Mouse (Mus musculus) G1E (cell line): ENCODE results near the gene Lrrc8a. TPM values are rescaled to one million over a fixed set of nuclear protein-coding genes. Genes with fewer than 3 reads are reported as not detected.

Experiments
- ATAC-seq: 2 replicates; pipeline ENCODE4 v1.8.0; 2016; ENCODE audit warnings: mild to moderate bottlenecking; ENCODE audit not compliant: insufficient number of reproducible peaks, poor library complexity, low FRiP score, severe bottlenecking; ENCODE audit errors: extremely low read depth
- DNase-seq: peaks from one replicate; pipeline ENCODE4 v3.0.0; 2012; ENCODE audit warnings: low spot score
- H3K27me3 ChIP-seq: 2 replicates; pipeline ENCODE4 v1.6.1; 2012; ENCODE audit warnings: mild to moderate bottlenecking, low read length, inconsistent platforms; ENCODE audit not compliant: insufficient read depth
- H3K36me3 ChIP-seq: replicated peaks from 2 replicates; pipeline ENCODE3; 2012; ENCODE audit warnings: mild to moderate bottlenecking, inconsistent platforms
- H3K4me1 ChIP-seq: 2 replicates; pipeline ENCODE4 v1.6.1; 2012; ENCODE audit warnings: low read depth, low read length, inconsistent platforms, mixed read lengths; ENCODE audit not compliant: insufficient read depth
- H3K4me3 ChIP-seq: 2 replicates; pipeline ENCODE4 v1.5.1; 2012; ENCODE audit warnings: low read depth, mild to moderate bottlenecking, inconsistent platforms, low read length, moderate library complexity, mixed read lengths
- H3K9me3 ChIP-seq: replicated peaks from 2 replicates; pipeline ENCODE4 v1.6.1; 2012; ENCODE audit warnings: inconsistent platforms
- CTCF ChIP-seq: IDR thresholded peaks from 2 replicates; pipeline ENCODE4 v1.5.1; 2012; ENCODE audit warnings: low read depth, low read length, inconsistent platforms, mixed read lengths
- GATA1 ChIP-seq: IDR thresholded peaks from 2 replicates; pipeline ENCODE4 v1.6.1; 2012; ENCODE audit warnings: borderline replicate concordance, low read length, inconsistent platforms, mixed read lengths
- GATA2 ChIP-seq: IDR thresholded peaks from 2 replicates; pipeline ENCODE4 v1.6.1; 2012; ENCODE audit warnings: low read depth, low read length, inconsistent platforms, borderline replicate concordance
- polyA plus RNA-seq: library from polyadenylated mRNA; stranded (reverse); fragments of >175 nt; gene quantifications from 2 replicates; pipeline ENCODE4 v1.2.3, GENCODE M21; 2012
- total RNA-seq, 2 experiments: library from RNA; stranded (forward) in 1 of 2; stranded (reverse) in 1 of 2; fragments of 200-1000 nt in 1 of 2; fragments of >200 nt in 1 of 2; fragmentation: Nextera tagmentation in 1 of 2; gene quantifications; 2 replicates each; pipeline ENCODE4 v1.2.3; 2014 to 2017

The Lrrc8a gene
- total and polyA plus RNA-seq, 3 experiments: 5.0 to 22.4 (median 6.7) TPM

DNA sequence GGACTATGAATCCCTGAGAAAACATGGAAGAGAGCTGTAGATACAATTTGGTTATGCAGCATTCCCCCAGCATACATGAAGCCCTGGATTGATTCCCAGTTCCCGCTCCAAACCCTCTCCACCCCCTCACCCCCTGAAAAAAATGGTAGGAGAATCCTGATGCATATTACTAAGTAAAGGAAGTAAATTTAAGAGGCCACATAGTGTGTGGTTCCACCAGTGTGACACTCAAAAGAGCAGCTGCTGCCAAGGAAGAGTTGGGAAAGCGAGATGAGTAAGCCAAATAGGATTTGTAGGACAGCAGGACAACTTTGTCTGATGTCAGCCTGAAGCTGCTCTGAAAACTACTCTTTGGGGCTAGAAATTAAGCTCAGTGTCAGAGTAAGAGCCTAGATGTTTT is 74.0 kb downstream of the Lrrc8a start:
- DNase-seq (no peak), ATAC-seq (no peak)
- no peak overlapping the region for H3K4me3 ChIP-seq
- H3K36me3 ChIP-seq: peaks cover 98% of the 10 kb centered on the region
- TF ChIP-seq GATA1: no peak
- no peak for TF ChIP-seq GATA2
- TF ChIP-seq CTCF: no peak
- H3K4me1 ChIP-seq: peaks cover 10% of the 10 kb centered on the region
- H3K27me3 ChIP-seq: no peaks in the 10 kb centered on the region
- no peaks in the 10 kb centered on the region for H3K9me3 ChIP-seq

Other genes starting within 250 kb of the Lrrc8a start
- gene Wdr34, start 188.8 kb upstream of the Lrrc8a start, total RNA-seq (2014; fragmentation: Nextera tagmentation): 15.1 and 17.9 TPM in 2 replicates
- gene Wdr34, start 188.8 kb upstream of the Lrrc8a start, total RNA-seq (2017): 9.6 and 13.5 TPM in 2 replicates
- 35.5 and 38.4 TPM in 2 replicates for gene Wdr34, start 188.8 kb upstream of the Lrrc8a start, polyA plus RNA-seq
- 751 and 948 TPM in 2 replicates for gene Set, start 180.3 kb upstream of the Lrrc8a start, total RNA-seq (2014; fragmentation: Nextera tagmentation)
- 667 and 849 TPM in 2 replicates for gene Set, start 180.3 kb upstream of the Lrrc8a start, total RNA-seq (2017)
- gene Set, start 180.3 kb upstream of the Lrrc8a start, polyA plus RNA-seq: 806 and 885 TPM in 2 replicates
- 1.6 and 2.4 TPM in 2 replicates for gene Pkn3, start 160.0 kb upstream of the Lrrc8a start, total RNA-seq (2014; fragmentation: Nextera tagmentation)
- 4.5 and 5.9 TPM in 2 replicates for gene Pkn3, start 160.0 kb upstream of the Lrrc8a start, total RNA-seq (2017)
- 13.3 and 14.5 TPM in 2 replicates for gene Pkn3, start 160.0 kb upstream of the Lrrc8a start, polyA plus RNA-seq
- 25.4 and 29.4 TPM in 2 replicates for gene Zdhhc12, start 144.1 kb upstream of the Lrrc8a start, total RNA-seq (2014; fragmentation: Nextera tagmentation)
- gene Zdhhc12, start 144.1 kb upstream of the Lrrc8a start, total RNA-seq (2017): 9.5 and 10.3 TPM in 2 replicates
- 31.0 and 31.4 TPM in 2 replicates for gene Zdhhc12, start 144.1 kb upstream of the Lrrc8a start, polyA plus RNA-seq
- gene Zer1, start 113.1 kb upstream of the Lrrc8a start, total RNA-seq (2014; fragmentation: Nextera tagmentation): 25.1 and 25.8 TPM in 2 replicates
- gene Zer1, start 113.1 kb upstream of the Lrrc8a start, total RNA-seq (2017): 9.7 and 10.4 TPM in 2 replicates
- 13.2 and 18.9 TPM in 2 replicates for gene Zer1, start 113.1 kb upstream of the Lrrc8a start, polyA plus RNA-seq
- 30.2 and 38.6 TPM in 2 replicates for gene Tbc1d13, start 104.0 kb upstream of the Lrrc8a start, total RNA-seq (2014; fragmentation: Nextera tagmentation)
- gene Tbc1d13, start 104.0 kb upstream of the Lrrc8a start, total RNA-seq (2017): 38.0 and 38.5 TPM in 2 replicates
- gene Tbc1d13, start 104.0 kb upstream of the Lrrc8a start, polyA plus RNA-seq: 24.5 and 25.2 TPM in 2 replicates
- 1.1 and 2.4 TPM in 2 replicates for gene Endog, start 66.2 kb upstream of the Lrrc8a start, total RNA-seq (2014; fragmentation: Nextera tagmentation)
- 7.8 and 8.3 TPM in 2 replicates for gene Endog, start 66.2 kb upstream of the Lrrc8a start, total RNA-seq (2017)
- 36.0 and 43.2 TPM in 2 replicates for gene Endog, start 66.2 kb upstream of the Lrrc8a start, polyA plus RNA-seq
- 20.3 and 24.2 TPM in 2 replicates for gene Spout1, start 59.3 kb upstream of the Lrrc8a start, total RNA-seq (2014; fragmentation: Nextera tagmentation)
- 24.6 and 27.0 TPM in 2 replicates for gene Spout1, start 59.3 kb upstream of the Lrrc8a start, total RNA-seq (2017)
- 51.3 and 57.0 TPM in 2 replicates for gene Spout1, start 59.3 kb upstream of the Lrrc8a start, polyA plus RNA-seq
- 10.6 and 12.3 TPM in 2 replicates for gene Kyat1, start 31.9 kb upstream of the Lrrc8a start, total RNA-seq (2014; fragmentation: Nextera tagmentation)
- 10.0 and 12.3 TPM in 2 replicates for gene Kyat1, start 31.9 kb upstream of the Lrrc8a start, total RNA-seq (2017)
- 4.7 and 13.7 TPM in 2 replicates for gene Kyat1, start 31.9 kb upstream of the Lrrc8a start, polyA plus RNA-seq
- 1.8 and 2.6 TPM in 2 replicates for gene Gm28035, start 2.9 kb downstream of the Lrrc8a start, total RNA-seq (2014; fragmentation: Nextera tagmentation)
- 0.12 TPM in 1 of 2 replicates, not detected in the other for gene Gm28035, start 2.9 kb downstream of the Lrrc8a start, total RNA-seq (2017)
- 3.3 and 4.2 TPM in 2 replicates for gene Gm28035, start 2.9 kb downstream of the Lrrc8a start, polyA plus RNA-seq
- 24.6 and 27.5 TPM in 2 replicates for gene Phyhd1, start 28.5 kb downstream of the Lrrc8a start, total RNA-seq (2014; fragmentation: Nextera tagmentation)
- gene Phyhd1, start 28.5 kb downstream of the Lrrc8a start, total RNA-seq (2017): 0.66 and 0.93 TPM in 2 replicates
- gene Phyhd1, start 28.5 kb downstream of the Lrrc8a start, polyA plus RNA-seq: 1.4 and 1.8 TPM in 2 replicates
- not detected in 2 replicates for gene Gm28038, start 43.3 kb downstream of the Lrrc8a start, total RNA-seq (2014; fragmentation: Nextera tagmentation)
- gene Gm28038, start 43.3 kb downstream of the Lrrc8a start, total RNA-seq (2017): not detected in 2 replicates
- not detected in 2 replicates for gene Gm28038, start 43.3 kb downstream of the Lrrc8a start, polyA plus RNA-seq
- 5.0 TPM in 2 replicates for gene Dolk, start 48.6 kb downstream of the Lrrc8a start, total RNA-seq (2014; fragmentation: Nextera tagmentation)
- gene Dolk, start 48.6 kb downstream of the Lrrc8a start, total RNA-seq (2017): 16.1 and 16.9 TPM in 2 replicates
- 6.1 and 7.2 TPM in 2 replicates for gene Dolk, start 48.6 kb downstream of the Lrrc8a start, polyA plus RNA-seq
- gene Nup188, start 48.7 kb downstream of the Lrrc8a start, total RNA-seq (2014; fragmentation: Nextera tagmentation): 62.8 and 77.7 TPM in 2 replicates
- gene Nup188, start 48.7 kb downstream of the Lrrc8a start, total RNA-seq (2017): 22.1 and 24.4 TPM in 2 replicates
- gene Nup188, start 48.7 kb downstream of the Lrrc8a start, polyA plus RNA-seq: 89.5 and 106 TPM in 2 replicates
- 20.8 and 24.8 TPM in 2 replicates for gene Sh3glb2, start 121.6 kb downstream of the Lrrc8a start, total RNA-seq (2014; fragmentation: Nextera tagmentation)
- 31.3 and 47.2 TPM in 2 replicates for gene Sh3glb2, start 121.6 kb downstream of the Lrrc8a start, total RNA-seq (2017)
- 23.3 and 24.9 TPM in 2 replicates for gene Sh3glb2, start 121.6 kb downstream of the Lrrc8a start, polyA plus RNA-seq
- gene Miga2, start 126.5 kb downstream of the Lrrc8a start, total RNA-seq (2014; fragmentation: Nextera tagmentation): 9.5 and 12.0 TPM in 2 replicates
- gene Miga2, start 126.5 kb downstream of the Lrrc8a start, total RNA-seq (2017): 9.2 and 13.5 TPM in 2 replicates
- 8.1 and 9.0 TPM in 2 replicates for gene Miga2, start 126.5 kb downstream of the Lrrc8a start, polyA plus RNA-seq
- 16.0 and 17.3 TPM in 2 replicates for gene Dolpp1, start 154.5 kb downstream of the Lrrc8a start, total RNA-seq (2014; fragmentation: Nextera tagmentation)
- 23.2 and 25.0 TPM in 2 replicates for gene Dolpp1, start 154.5 kb downstream of the Lrrc8a start, total RNA-seq (2017)
- gene Dolpp1, start 154.5 kb downstream of the Lrrc8a start, polyA plus RNA-seq: 25.8 and 28.0 TPM in 2 replicates
- 28.6 and 44.4 TPM in 2 replicates for gene Crat, start 178.1 kb downstream of the Lrrc8a start, total RNA-seq (2014; fragmentation: Nextera tagmentation)
- gene Crat, start 178.1 kb downstream of the Lrrc8a start, total RNA-seq (2017): 16.1 and 17.2 TPM in 2 replicates
- 34.2 and 43.2 TPM in 2 replicates for gene Crat, start 178.1 kb downstream of the Lrrc8a start, polyA plus RNA-seq
- 87.0 and 106 TPM in 2 replicates for gene Ptpa, start 178.3 kb downstream of the Lrrc8a start, total RNA-seq (2014; fragmentation: Nextera tagmentation)
- gene Ptpa, start 178.3 kb downstream of the Lrrc8a start, total RNA-seq (2017): 74.1 and 81.5 TPM in 2 replicates
- gene Ptpa, start 178.3 kb downstream of the Lrrc8a start, polyA plus RNA-seq: 502 and 583 TPM in 2 replicates
- gene Ier5l, start 236.5 kb downstream of the Lrrc8a start, total RNA-seq (2014; fragmentation: Nextera tagmentation): not detected in 2 replicates
- not detected in 2 replicates for gene Ier5l, start 236.5 kb downstream of the Lrrc8a start, total RNA-seq (2017)
- gene Ier5l, start 236.5 kb downstream of the Lrrc8a start, polyA plus RNA-seq: not detected in 2 replicates